Comparison of ENCODE assay signal across 28 mouse cellular contexts in the genomic region with DNA sequence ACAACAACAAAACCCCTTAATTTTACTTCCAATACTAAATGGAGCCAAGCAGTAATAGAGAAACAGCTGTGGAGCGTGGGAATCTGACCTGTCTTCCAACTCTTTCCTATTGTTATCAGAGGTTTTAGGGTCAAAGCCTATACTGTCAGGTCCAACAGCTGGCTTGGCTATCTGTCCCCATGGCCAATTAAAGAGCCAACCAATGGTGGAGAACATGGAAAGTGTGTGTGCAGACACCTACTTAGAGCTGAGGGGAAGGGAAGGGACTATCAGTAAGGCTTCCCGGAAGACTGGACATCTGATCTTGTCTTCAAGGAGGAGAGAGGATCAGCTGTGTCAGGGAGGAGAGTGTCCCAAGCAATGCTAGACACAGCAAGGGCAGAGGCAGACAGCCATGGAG. TPM values are rescaled to one million over a fixed set of nuclear protein-coding genes. Genes with fewer than 3 reads are reported as not detected.
"Had no signal": no experiment of that assay in that cellular context is flagged by ENCODE, and none has a peak within 500 bp of the region (broad histone marks: within the 10 kb centered on the region; RNA-seq: fewer than 3 reads in every experiment).

No protein-coding gene starts in this region.

- DNase-seq: heart, postnatal 36 days; heart, postnatal 4 days; kidney, adult 11 months; kidney, adult 18-20 months; kidney, adult 2 months; kidney, adult 8-10 months; kidney, adult 9 months; kidney, postnatal 10 days; kidney, postnatal 14 days; kidney, postnatal 25 days; kidney, postnatal 36 days; kidney, postnatal 4 days; layer of hippocampus, adult 9-11 months; layer of hippocampus, postnatal 36 days had no signal

RNA-seq across cellular contexts. Expression of gene Sbpl, which starts 6.0 kb away (rescaled TPM):
- total RNA-seq: heart, postnatal 10 days; heart, postnatal 14 days; heart, postnatal 25 days; heart, postnatal 36 days; heart, postnatal 4 days; hematopoietic stem cell, adult 5-6 weeks; hindbrain, postnatal 0 days; layer of hippocampus, adult 18-20 months; layer of hippocampus, adult 2 months; layer of hippocampus, adult 8-10 months; layer of hippocampus, postnatal 10 days; layer of hippocampus, postnatal 14 days; layer of hippocampus, postnatal 25 days; layer of hippocampus, postnatal 36 days; left cerebral cortex, adult 18-20 months; left cerebral cortex, adult 2 months; left cerebral cortex, adult 8-10 months had no signal

RNA-seq across cellular contexts. Expression of gene Sbp, which starts 7.6 kb away (rescaled TPM):
- total RNA-seq: heart, postnatal 10 days; heart, postnatal 14 days; heart, postnatal 25 days; heart, postnatal 36 days; heart, postnatal 4 days; hematopoietic stem cell, adult 5-6 weeks; hindbrain, postnatal 0 days; layer of hippocampus, adult 18-20 months; layer of hippocampus, adult 2 months; layer of hippocampus, adult 8-10 months; layer of hippocampus, postnatal 10 days; layer of hippocampus, postnatal 14 days; layer of hippocampus, postnatal 25 days; layer of hippocampus, postnatal 36 days; left cerebral cortex, adult 18-20 months; left cerebral cortex, adult 2 months; left cerebral cortex, adult 8-10 months had no signal

RNA-seq across cellular contexts. Expression of gene Prss30, which starts 31.3 kb away (rescaled TPM):
- total RNA-seq: heart, postnatal 10 days; heart, postnatal 14 days; heart, postnatal 25 days; heart, postnatal 36 days; heart, postnatal 4 days; hematopoietic stem cell, adult 5-6 weeks; hindbrain, postnatal 0 days; layer of hippocampus, adult 18-20 months; layer of hippocampus, postnatal 36 days had no signal

RNA-seq across cellular contexts. Expression of gene Dcpp3, which starts 31.8 kb away (rescaled TPM):
- total RNA-seq: heart, postnatal 10 days; heart, postnatal 14 days; heart, postnatal 25 days; heart, postnatal 36 days; heart, postnatal 4 days; hematopoietic stem cell, adult 5-6 weeks; hindbrain, postnatal 0 days; layer of hippocampus, adult 18-20 months; layer of hippocampus, adult 2 months; layer of hippocampus, adult 8-10 months; layer of hippocampus, postnatal 10 days; layer of hippocampus, postnatal 14 days; layer of hippocampus, postnatal 25 days; layer of hippocampus, postnatal 36 days; left cerebral cortex, adult 18-20 months; left cerebral cortex, adult 2 months; left cerebral cortex, adult 8-10 months had no signal

RNA-seq across cellular contexts. Expression of gene Prss22, which starts 48.8 kb away (rescaled TPM):
- total RNA-seq: heart, postnatal 10 days; heart, postnatal 14 days; heart, postnatal 25 days; heart, postnatal 36 days; heart, postnatal 4 days; hematopoietic stem cell, adult 5-6 weeks; layer of hippocampus, adult 18-20 months; layer of hippocampus, adult 2 months; layer of hippocampus, postnatal 10 days; layer of hippocampus, postnatal 14 days; layer of hippocampus, postnatal 25 days; layer of hippocampus, postnatal 36 days had no signal
